Mouse (Mus musculus) heart, embryonic 12.5 days (tissue): ENCODE data around the gene Usp21. TPM values are rescaled to one million over a fixed set of nuclear protein-coding genes. Genes with fewer than 3 reads are reported as not detected.

ENCODE experiments used
- ATAC-seq: fragments of 200-750 bp; cut with Nextera tagmentation; 2 replicates; pipeline ENCODE4 v1.8.0; 2017; ENCODE audit warnings: moderate TSS enrichment, moderate library complexity; ENCODE audit not compliant: insufficient number of reproducible peaks, low FRiP score
- H3K27ac ChIP-seq: fragments of 300-500 bp; sonication (generic); 2 replicates; pipeline ENCODE4 v1.5.1; 2016; ENCODE audit warnings: mild to moderate bottlenecking, moderate library complexity; ENCODE audit not compliant: poor library complexity, severe bottlenecking
- H3K27me3 ChIP-seq: fragments of 300-500 bp; sonication (generic); replicated peaks from 2 replicates; pipeline ENCODE4 v1.6.1; 2016; ENCODE audit warnings: mild to moderate bottlenecking, moderate library complexity
- H3K36me3 ChIP-seq: fragments of 300-500 bp; sonication (generic); 2 replicates; pipeline ENCODE4 v1.6.1; 2016; ENCODE audit warnings: mild to moderate bottlenecking, moderate library complexity
- H3K4me1 ChIP-seq: fragments of 300-500 bp; sonication (generic); replicated peaks from 2 replicates; pipeline ENCODE4 v1.6.1; 2016; ENCODE audit warnings: mild to moderate bottlenecking
- H3K4me2 ChIP-seq: fragments of 300-500 bp; sonication (generic); 2 replicates; pipeline ENCODE4 v1.6.1; 2016; ENCODE audit warnings: mild to moderate bottlenecking, moderate library complexity
- H3K4me3 ChIP-seq: fragments of 300-500 bp; sonication (generic); 2 replicates; pipeline ENCODE4 v1.5.1; 2016; ENCODE audit warnings: mild to moderate bottlenecking
- H3K9ac ChIP-seq: fragments of 300-500 bp; sonication (generic); 2 replicates; pipeline ENCODE4 v1.6.1; 2016; ENCODE audit warnings: mild to moderate bottlenecking, moderate library complexity
- H3K9me3 ChIP-seq: fragments of 300-500 bp; sonication (generic); replicated peaks from 2 replicates; pipeline ENCODE4 v1.6.1; 2016; ENCODE audit warnings: mild to moderate bottlenecking, moderate library complexity
- WGBS: fragments of 180-500 bp; shearing (Covaris S2); methylation state at CpG from one replicate; pipeline ENCODE4 v1.1.7; 2016; 5-methylcytosine and 5-hydroxymethylcytosine counted together
- polyA plus RNA-seq: library from polyadenylated mRNA; unstranded; fragments of >200 nt; fragmentation: Nextera tagmentation; extraction: Ambion mirVana; gene quantifications from 2 replicates; pipeline ENCODE4 v1.2.1, GENCODE M21; 2016

The Usp21 gene
- polyA plus RNA-seq, 1 experiment from 2014 or later: 55.7 TPM

GRCm38 (mm10) chr1:171263666-171264461 is 23.9 kb downstream of the Usp21 start:
- H3K9me3 ChIP-seq: no peaks in the 10 kb centered on the region
- 74% methylated on average over 3 of the region's 3 CpGs for WGBS
- no peak overlapping the region for H3K4me3 ChIP-seq
- H3K27me3 ChIP-seq: no peaks in the 10 kb centered on the region
- H3K4me2 ChIP-seq: no peak overlapping the region
- H3K4me1 ChIP-seq: peaks cover 19% of the 10 kb centered on the region
- no peak overlapping the region for H3K9ac ChIP-seq
- ATAC-seq: no peak
- no peaks in the 10 kb centered on the region for H3K36me3 ChIP-seq
- peak overlapping the region; percentile 87 for H3K27ac ChIP-seq

GRCm38 (mm10) chr1:171263185-171263611 is 24.6 kb downstream of the Usp21 start:
- Histone ChIP-seq H3K9me3 (no peaks in the 10 kb centered on the region), H3K4me3 (peak overlapping the region; percentile 30), H3K4me1 (peaks cover 19% of the 10 kb centered on the region), H3K4me2 (peak overlapping the region; percentile 66), H3K27ac (peak overlapping the region; percentile 87), H3K27me3 (0 out of 2 replicates have a peak, but pooled peaks cover 3% of the 10 kb centered on the region), H3K9ac (0 out of 2 replicates have a peak overlapping the region, but pooled peaks have one; percentile 36), H3K36me3 (peaks cover 3% of the 10 kb centered on the region; the same call in 1 of the 2 replicates)
- WGBS: 0% methylated on average over 2 of the region's 2 CpGs
- ATAC-seq: peak; percentile 74

- ATAC-seq: peak; percentile 72
- peak overlapping the region; percentile 66 for H3K4me2 ChIP-seq
These were observed 25.1 kb downstream of the Usp21 start for GRCm38 (mm10) chr1:171262594-171263130.

GRCm38 (mm10) chr1:171260316-171260715 is 27.5 kb downstream of the Usp21 start:
- 0 out of 2 replicates have a peak, but pooled peaks cover 6% of the 10 kb centered on the region for H3K27me3 ChIP-seq
- peaks cover 3% of the 10 kb centered on the region; the same call in 1 of the 2 replicates for H3K36me3 ChIP-seq
- no peak for ATAC-seq
- no peak overlapping the region for H3K9ac ChIP-seq
- H3K9me3 ChIP-seq: no peaks in the 10 kb centered on the region
- H3K4me2 ChIP-seq: no peak overlapping the region
- H3K27ac ChIP-seq: no peak overlapping the region
- H3K4me1 ChIP-seq: peaks cover 19% of the 10 kb centered on the region
- 63% methylated on average over 3 of the region's 3 CpGs for WGBS
- no peak overlapping the region for H3K4me3 ChIP-seq

More at GRCm38 (mm10) chr1:171262594-171263130, 25.1 kb downstream of the Usp21 start:
- H3K4me1 ChIP-seq: peaks cover 19% of the 10 kb centered on the region
- H3K4me3 ChIP-seq: peak overlapping the region; percentile 30
- H3K27me3 ChIP-seq: 0 out of 2 replicates have a peak, but pooled peaks cover 3% of the 10 kb centered on the region
- H3K36me3 ChIP-seq: peaks cover 3% of the 10 kb centered on the region; the same call in 1 of the 2 replicates
- peak overlapping the region; percentile 87 for H3K27ac ChIP-seq
- 2% methylated on average over 8 of the region's 8 CpGs for WGBS
- H3K9me3 ChIP-seq: no peaks in the 10 kb centered on the region
- 0 out of 2 replicates have a peak overlapping the region, but pooled peaks have one; percentile 29 for H3K9ac ChIP-seq

- Histone ChIP-seq H3K4me1 (peaks cover 19% of the 10 kb centered on the region), H3K4me3 (no peak overlapping the region), H3K36me3 (peaks cover 3% of the 10 kb centered on the region; the same call in 1 of the 2 replicates), H3K27me3 (0 out of 2 replicates have a peak, but pooled peaks cover 6% of the 10 kb centered on the region), H3K27ac (no peak overlapping the region), H3K4me2 (peak overlapping the region; percentile 11; the same call in 1 of the 2 replicates), H3K9ac (0 out of 2 replicates have a peak overlapping the region, but pooled peaks have one; percentile 1), H3K9me3 (no peaks in the 10 kb centered on the region)
- 59% methylated on average over 17 of the region's 17 CpGs for WGBS
- no peak for ATAC-seq
These were observed 28.9 kb downstream of the Usp21 start for GRCm38 (mm10) chr1:171258921-171259320.

GRCm38 (mm10) chr1:171257781-171258180 is 30.0 kb downstream of the Usp21 start:
- H3K9me3 ChIP-seq: no peaks in the 10 kb centered on the region
- H3K36me3 ChIP-seq: peaks cover 3% of the 10 kb centered on the region; the same call in 1 of the 2 replicates
- H3K9ac ChIP-seq: no peak overlapping the region
- no peak overlapping the region for H3K27ac ChIP-seq
- ATAC-seq: no peak
- 0 out of 2 replicates have a peak, but pooled peaks cover 8% of the 10 kb centered on the region for H3K27me3 ChIP-seq
- no peak overlapping the region for H3K4me2 ChIP-seq
- peaks cover 11% of the 10 kb centered on the region for H3K4me1 ChIP-seq
- H3K4me3 ChIP-seq: no peak overlapping the region
- 76% methylated on average over 9 of the region's 9 CpGs for WGBS

GRCm38 (mm10) chr1:171256937-171257548 is 30.7 kb downstream of the Usp21 start:
- Histone ChIP-seq H3K9ac (no peak overlapping the region), H3K9me3 (no peaks in the 10 kb centered on the region), H3K27me3 (0 out of 2 replicates have a peak, but pooled peaks cover 8% of the 10 kb centered on the region), H3K27ac (no peak overlapping the region), H3K4me3 (no peak overlapping the region), H3K4me2 (no peak overlapping the region), H3K4me1 (peaks cover 13% of the 10 kb centered on the region), H3K36me3 (peaks cover 3% of the 10 kb centered on the region; the same call in 1 of the 2 replicates)
- WGBS: 62% methylated on average over 15 of the region's 15 CpGs
- no peak for ATAC-seq

- H3K4me2 ChIP-seq: no peak overlapping the region
- H3K36me3 ChIP-seq: peaks cover 3% of the 10 kb centered on the region; the same call in 1 of the 2 replicates
- 0 out of 2 replicates have a peak, but pooled peaks cover 8% of the 10 kb centered on the region for H3K27me3 ChIP-seq
- 80% methylated on average over 24 of the region's 24 CpGs for WGBS
- no peak for ATAC-seq
- H3K27ac ChIP-seq: no peak overlapping the region
- H3K9ac ChIP-seq: no peak overlapping the region
- H3K9me3 ChIP-seq: no peaks in the 10 kb centered on the region
- peaks cover 19% of the 10 kb centered on the region for H3K4me1 ChIP-seq
- no peak overlapping the region for H3K4me3 ChIP-seq
These were observed 31.5 kb downstream of the Usp21 start for GRCm38 (mm10) chr1:171256095-171256818.

- Histone ChIP-seq H3K9ac (no peak overlapping the region), H3K4me2 (peak overlapping the region; percentile 57), H3K9me3 (no peaks in the 10 kb centered on the region), H3K4me1 (peaks cover 47% of the 10 kb centered on the region), H3K27me3 (0 out of 2 replicates have a peak, but pooled peaks cover 10% of the 10 kb centered on the region), H3K27ac (peak overlapping the region; percentile 28), H3K36me3 (no peaks in the 10 kb centered on the region), H3K4me3 (no peak overlapping the region)
- ATAC-seq: no peak
- 47% methylated on average over 17 of the region's 17 CpGs for WGBS
These were observed 35.4 kb downstream of the Usp21 start for GRCm38 (mm10) chr1:171252415-171252814.

GRCm38 (mm10) chr1:171251594-171252324 is 36.0 kb downstream of the Usp21 start:
- peaks cover 47% of the 10 kb centered on the region for H3K4me1 ChIP-seq
- peak overlapping the region; percentile 57 for H3K4me2 ChIP-seq
- H3K9me3 ChIP-seq: no peaks in the 10 kb centered on the region
- H3K4me3 ChIP-seq: peak overlapping the region; percentile 16
- peak overlapping the region; percentile 45; the same call in 1 of the 2 replicates for H3K9ac ChIP-seq
- no peaks in the 10 kb centered on the region for H3K36me3 ChIP-seq
- 13% methylated on average over 13 of the region's 13 CpGs for WGBS
- ATAC-seq: no peak
- peak overlapping the region; percentile 28 for H3K27ac ChIP-seq
- H3K27me3 ChIP-seq: 0 out of 2 replicates have a peak, but pooled peaks cover 10% of the 10 kb centered on the region
